Mouse (Mus musculus): ENCODE measurements around the gene Hsd17b11. TPM values are rescaled to one million over a fixed set of nuclear protein-coding genes. Genes with fewer than 3 reads are reported as not detected.

The Hsd17b11 gene
- total and polyA plus RNA-seq, 3 experiments = 9.4 to 25.8 (median 15.3) TPM

GRCm38 (mm10) chr5:104062773-104063551 lies 41.2 kb upstream of the Hsd17b11 start:
- peak; percentile 66 for DNase-seq (ENCODE audit: extremely low read depth)
- Histone ChIP-seq H3K4me3 (replicated peaks in 1 of 3; ENCODE audit: low read depth in 2 of 3, low read length in 2 of 3, poor library complexity in 1 of 3) (no peak overlapping the region), H3K4me1 (ENCODE audit: control insufficient read depth in 1 of 2, insufficient read depth in 2 of 2) (peaks cover 18 to 25% of the 10 kb centered on the region in 2 experiments), H3K9me3 (replicated peaks; ENCODE audit: low read length) (no peaks in the 10 kb centered on the region), H3K9ac (ENCODE audit: insufficient read depth, low read depth) (no peak overlapping the region), H3K79me2 (replicated peaks; ENCODE audit: control insufficient read depth, extremely low read depth, insufficient read depth, poor library complexity, severe bottlenecking) (no peaks in the 10 kb centered on the region), H3K36me3 (replicated peaks in 1 of 2; ENCODE audit: control insufficient read depth in 1 of 2, insufficient read depth in 1 of 2, low read length in 1 of 2) (peaks cover 26 to 62% of the 10 kb centered on the region in 2 experiments), H3K4me2 (ENCODE audit: insufficient read depth, low read depth, poor library complexity, severe bottlenecking) (peak overlapping the region; percentile 58), H3K27me3 (replicated peaks) (no peaks in the 10 kb centered on the region), H3K27ac (ENCODE audit: insufficient read depth, low read depth) (peak overlapping the region; percentile 52; the same call in 1 of the 2 replicates)
- TF ChIP-seq TBP (conservative IDR thresholded peaks at IDR 0.05; ENCODE audit: low read depth, low read length) (no peak), CHD2 (IDR thresholded peaks at IDR 0.05; ENCODE audit: low read length) (peak; percentile 74), JUND (conservative IDR thresholded peaks at IDR 0.05; ENCODE audit: low read depth, low read length) (peak; percentile 86), GABPA (IDR thresholded peaks at IDR 0.05; ENCODE audit: insufficient replicate concordance, low read depth, low read length) (no peak), JUN (IDR thresholded peaks at IDR 0.05; ENCODE audit: insufficient read depth, low read depth, low read length) (peak; percentile 72), ETS1 (conservative IDR thresholded peaks at IDR 0.05; ENCODE audit: low read depth, low read length) (peak; percentile 82), CTCF (conservative IDR thresholded peaks at IDR 0.05 in 1 of 2, IDR thresholded peaks at IDR 0.05 in 1 of 2; ENCODE audit: low read depth in 2 of 2, low read length in 2 of 2) (no peak; a peak in 1 of 4 replicates), MYC (IDR thresholded peaks at IDR 0.05; ENCODE audit: low read depth, low read length) (peak; percentile 76; the same call in 1 of the 2 replicates), MEF2A (IDR thresholded peaks at IDR 0.05; ENCODE audit: borderline replicate concordance, low read depth, low read length) (peak; percentile 69; the same call in 1 of the 2 replicates), USF2 (conservative IDR thresholded peaks at IDR 0.05; ENCODE audit: low read depth, low read length) (peak; percentile 39), TCF12 (IDR thresholded peaks at IDR 0.05; ENCODE audit: low read depth, low read length) (peak; percentile 58), ZNF384 (IDR thresholded peaks at IDR 0.05; ENCODE audit: low read depth, low read length) (no peak), HCFC1 (IDR thresholded peaks at IDR 0.05; ENCODE audit: low read depth, low read length) (peak; percentile 35; the same call in 1 of the 2 replicates), USF1 (IDR thresholded peaks at IDR 0.05; ENCODE audit: low read depth, low read length) (peak; percentile 62), IRF4 (IDR thresholded peaks at IDR 0.05; ENCODE audit: low read depth, low read length) (peak; percentile 98), MAZ (IDR thresholded peaks at IDR 0.05; ENCODE audit: low read depth, low read length) (peak; percentile 69; the same call in 1 of the 2 replicates), MAFK (IDR thresholded peaks at IDR 0.05; ENCODE audit: insufficient replicate concordance, low read length) (0 out of 2 replicates have a peak, but pooled peaks have one; percentile 28), SMC3 (IDR thresholded peaks at IDR 0.05; ENCODE audit: low read depth, low read length) (no peak), E2F4 (IDR thresholded peaks at IDR 0.05; ENCODE audit: insufficient replicate concordance, low read depth, low read length) (no peak), POLR2AphosphoS2 (IDR thresholded peaks at IDR 0.05; ENCODE audit: low read depth, low read length) (no peak), RCOR1 (conservative IDR thresholded peaks at IDR 0.05; ENCODE audit: low read depth, low read length) (0 out of 2 replicates have a peak, but pooled peaks have one; percentile 42), POLR2A (IDR thresholded peaks at IDR 0.05; ENCODE audit: low read depth, low read length) (peak; percentile 38; the same call in 1 of the 2 replicates), ZKSCAN1 (IDR thresholded peaks at IDR 0.05; ENCODE audit: borderline replicate concordance, low read depth, low read length) (no peak), NRF1 (IDR thresholded peaks at IDR 0.05; ENCODE audit: low read depth, low read length) (no peak), PAX5 (IDR thresholded peaks at IDR 0.05; ENCODE audit: low read length) (no peak), SIN3A (IDR thresholded peaks at IDR 0.05; ENCODE audit: low read length) (peak; percentile 63; the same call in 1 of the 2 replicates), BHLHE40 (IDR thresholded peaks at IDR 0.05; ENCODE audit: low read depth, low read length) (peak; percentile 98), MXI1 (IDR thresholded peaks at IDR 0.05; ENCODE audit: low read depth, low read length) (peak; percentile 25; the same call in 1 of the 2 replicates), EP300 (IDR thresholded peaks at IDR 0.05; ENCODE audit: low read length) (peak; percentile 96)
- in situ Hi-C loops (cut with MboI; ENCODE audit: low pct_ligation_motif_present, low pct_unique_long_range_greater_than_20kb, low sequenced_read_pairs) (no loop called here), dilution Hi-C loops (cut with MboI; ENCODE audit: extremely low pct_ligation_motif_present, extremely low pct_unique_long_range_greater_than_20kb, low sequenced_read_pairs) (no loop called here)

Measured in CH12.LX (cell line).